Mouse (Mus musculus) CH12.LX (cell line): ENCODE results near the gene Fxyd1.

ENCODE experiments used
- CTCF ChIP-seq, 2 experiments: IDR thresholded peaks in 1 of 2; conservative IDR thresholded peaks in 1 of 2; 2 replicates each; pipeline ENCODE4 v1.5.1; 2011 to 2012; ENCODE audit warnings: low read depth in 2 of 2, low read length in 2 of 2, improper control_type of control experiment in 1 of 2, inconsistent platforms in 1 of 2, mild to moderate bottlenecking in 1 of 2, moderate library complexity in 1 of 2
- EP300 ChIP-seq: IDR thresholded peaks from 2 replicates; pipeline ENCODE4 v1.6.1; 2011; ENCODE audit warnings: low read length, improper control_type of control experiment
- HCFC1 ChIP-seq: IDR thresholded peaks from 2 replicates; pipeline ENCODE4 v1.6.1; 2012; ENCODE audit warnings: low read depth, mild to moderate bottlenecking, inconsistent platforms, low read length, improper control_type of control experiment
- MAZ ChIP-seq: IDR thresholded peaks from 2 replicates; pipeline ENCODE4 v1.6.1; 2012; ENCODE audit warnings: low read depth, mild to moderate bottlenecking, inconsistent platforms, low read length, improper control_type of control experiment, moderate library complexity
- MYC ChIP-seq: IDR thresholded peaks from 2 replicates; pipeline ENCODE4 v1.6.1; 2011; ENCODE audit warnings: low read depth, mild to moderate bottlenecking, improper control_type of control experiment, low read length
- POLR2A ChIP-seq: IDR thresholded peaks from 2 replicates; pipeline ENCODE4 v1.6.1; 2011; ENCODE audit warnings: low read depth, mild to moderate bottlenecking, improper control_type of control experiment, low read length
- SIN3A ChIP-seq: IDR thresholded peaks from 2 replicates; pipeline ENCODE4 v1.6.1; 2012; ENCODE audit warnings: low read length, improper control_type of control experiment, inconsistent platforms
- TBP ChIP-seq: conservative IDR thresholded peaks from 2 replicates; pipeline ENCODE4 v1.6.1; 2011; ENCODE audit warnings: low read depth, low read length, improper control_type of control experiment

DNA sequence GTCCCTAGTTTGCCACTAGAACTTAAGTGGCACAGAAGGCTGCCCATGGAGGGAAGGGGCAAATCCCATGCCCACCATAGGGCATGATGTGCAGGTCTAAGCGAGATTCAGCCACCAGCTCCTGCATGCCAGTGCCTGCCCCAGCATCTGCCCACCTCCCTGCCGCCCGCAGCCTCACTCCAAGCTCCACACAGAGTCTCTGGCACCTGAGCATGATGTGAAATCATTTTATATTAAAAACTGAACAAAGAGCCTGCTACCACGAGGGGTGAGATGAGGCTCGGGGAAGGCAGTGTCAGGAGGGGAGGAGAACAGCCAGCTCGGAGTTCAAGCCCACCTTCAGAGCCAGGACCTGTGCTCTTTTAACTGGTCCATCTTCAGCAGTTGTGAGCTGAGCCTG lies 13.3 kb upstream of the Fxyd1 start:
- TF ChIP-seq POLR2A, result no peak
- TF ChIP-seq CTCF (conservative IDR thresholded peaks at IDR 0.05 in 1 of 2, IDR thresholded peaks at IDR 0.05 in 1 of 2; ENCODE audit: low read depth in 2 of 2, low read length in 2 of 2), result no peak
- TF ChIP-seq EP300, result no peak
- TF ChIP-seq SIN3A, result no peak
- no peak for TF ChIP-seq MAZ
- no peak for TF ChIP-seq HCFC1
- no peak for TF ChIP-seq MYC
- TF ChIP-seq TBP, result no peak
